Mouse (Mus musculus): ENCODE results near the gene Krt24. TPM values are rescaled to one million over a fixed set of nuclear protein-coding genes. Genes with fewer than 3 reads are reported as not detected.
"Not testable (repeated sequence)": the region's sequence is repeated elsewhere in the genome, so short reads cannot be mapped to it uniquely, and the experiment has no call there.

Gene Krt24
- total and polyA plus RNA-seq, 2 experiments from 2014 or later: 0.07 TPM; not detected in 1

GRCm38 (mm10) chr11:99244519-99244918 lies 40.5 kb downstream of the Krt24 start:
- not testable (repeated sequence) for H3K36me3 ChIP-seq (ENCODE audit: insufficient read depth, low read length); ATAC-seq (ENCODE audit: low FRiP score); H3K27me3 ChIP-seq (ENCODE audit: insufficient read depth, low read length); DNase-seq (ENCODE audit: low spot score); H3K9me3 ChIP-seq (ENCODE audit: low read length); H3K4me1 ChIP-seq (ENCODE audit: insufficient read depth, low read length); H3K9ac ChIP-seq (replicated peaks; ENCODE audit: low read length, poor library complexity, severe bottlenecking)
- WGBS: 44% methylated on average over 3 of the region's 3 CpGs
- peak overlapping the region; percentile 58; the same call in 1 of the 2 replicates for H3K4me2 ChIP-seq (ENCODE audit: low read depth, low read length, poor library complexity, severe bottlenecking)
- TF ChIP-seq CTCF (IDR thresholded peaks at IDR 0.05): peak; percentile 46
- peak overlapping the region; percentile 74; the same call in 1 of the 2 replicates for H3K27ac ChIP-seq (ENCODE audit: low read depth, low read length)
- H3K4me3 ChIP-seq (ENCODE audit: low read depth, low read length): peak overlapping the region; percentile 34; the same call in 1 of the 2 replicates

GRCm38 (mm10) chr11:99243820-99244374 lies 41.2 kb downstream of the Krt24 start, which contains the start of gene Krt222:
Gene Krt222, minus strand, starts transcription at chr11:99244085.
- Histone ChIP-seq H3K27me3 (ENCODE audit: insufficient read depth, low read length) (no peaks in the 10 kb centered on the region), H3K36me3 (ENCODE audit: insufficient read depth, low read length) (no peaks in the 10 kb centered on the region), H3K4me1 (ENCODE audit: insufficient read depth, low read length) (no peaks in the 10 kb centered on the region), H3K27ac (ENCODE audit: low read depth, low read length) (peak within 1 kb of the TSS; percentile 74), H3K4me3 (ENCODE audit: low read depth, low read length) (peak within 1 kb of the TSS; percentile 34), H3K4me2 (ENCODE audit: low read depth, low read length, poor library complexity, severe bottlenecking) (peak within 1 kb of the TSS; percentile 58), H3K9ac (replicated peaks; ENCODE audit: low read length, poor library complexity, severe bottlenecking) (peak within 1 kb of the TSS; percentile 61), H3K9me3 (ENCODE audit: low read length) (no peaks in the 10 kb centered on the region)
- no peak for TF ChIP-seq CTCF (IDR thresholded peaks at IDR 0.05)
- ATAC-seq (ENCODE audit: low FRiP score) (no peak), DNase-seq (ENCODE audit: low spot score) (peak; percentile 50)
- 8% methylated on average over 17 of the region's 17 CpGs for WGBS

- TF ChIP-seq CTCF (IDR thresholded peaks at IDR 0.05): no peak
- ATAC-seq (ENCODE audit: low FRiP score) (no peak), DNase-seq (ENCODE audit: low spot score) (no peak)
- H3K4me2 ChIP-seq (ENCODE audit: low read depth, low read length, poor library complexity, severe bottlenecking): peak overlapping the region; percentile 58
- no peaks in the 10 kb centered on the region for H3K9me3 ChIP-seq (ENCODE audit: low read length)
- H3K36me3 ChIP-seq (ENCODE audit: insufficient read depth, low read length): no peaks in the 10 kb centered on the region
- peak overlapping the region; percentile 61 for H3K9ac ChIP-seq (replicated peaks; ENCODE audit: low read length, poor library complexity, severe bottlenecking)
- WGBS: 55% methylated on average over 3 of the region's 3 CpGs
- H3K4me3 ChIP-seq (ENCODE audit: low read depth, low read length): peak overlapping the region; percentile 34
- H3K4me1 ChIP-seq (ENCODE audit: insufficient read depth, low read length): no peaks in the 10 kb centered on the region
- H3K27ac ChIP-seq (ENCODE audit: low read depth, low read length): peak overlapping the region; percentile 74
- no peaks in the 10 kb centered on the region for H3K27me3 ChIP-seq (ENCODE audit: insufficient read depth, low read length)
These were observed 41.8 kb downstream of the Krt24 start for GRCm38 (mm10) chr11:99243200-99243819.

- Histone ChIP-seq H3K9ac (replicated peaks; ENCODE audit: low read length, poor library complexity, severe bottlenecking) (no peak overlapping the region), H3K27ac (ENCODE audit: low read depth, low read length) (no peak overlapping the region), H3K4me2 (ENCODE audit: low read depth, low read length, poor library complexity, severe bottlenecking) (no peak overlapping the region), H3K9me3 (ENCODE audit: low read length) (no peaks in the 10 kb centered on the region), H3K4me3 (ENCODE audit: low read depth, low read length) (no peak overlapping the region), H3K36me3 (ENCODE audit: insufficient read depth, low read length) (no peaks in the 10 kb centered on the region), H3K27me3 (ENCODE audit: insufficient read depth, low read length) (no peaks in the 10 kb centered on the region), H3K4me1 (ENCODE audit: insufficient read depth, low read length) (no peaks in the 10 kb centered on the region)
- no peak for TF ChIP-seq CTCF (IDR thresholded peaks at IDR 0.05)
- ATAC-seq (ENCODE audit: low FRiP score) (no peak), DNase-seq (ENCODE audit: low spot score) (no peak)
- WGBS: 65% methylated on average over 5 of the region's 5 CpGs
These were observed 43.0 kb downstream of the Krt24 start for GRCm38 (mm10) chr11:99242056-99242455.

- H3K9ac ChIP-seq (replicated peaks; ENCODE audit: low read length, poor library complexity, severe bottlenecking): no peak overlapping the region
- H3K27ac ChIP-seq (ENCODE audit: low read depth, low read length): no peak overlapping the region
- DNase-seq (ENCODE audit: low spot score) (no peak), ATAC-seq (ENCODE audit: low FRiP score) (no peak)
- H3K36me3 ChIP-seq (ENCODE audit: insufficient read depth, low read length): peaks cover 3% of the 10 kb centered on the region; the same call in 1 of the 2 replicates
- H3K4me2 ChIP-seq (ENCODE audit: low read depth, low read length, poor library complexity, severe bottlenecking): no peak overlapping the region
- no peaks in the 10 kb centered on the region for H3K4me1 ChIP-seq (ENCODE audit: insufficient read depth, low read length)
- H3K9me3 ChIP-seq (ENCODE audit: low read length): no peaks in the 10 kb centered on the region
- 75% methylated on average over 14 of the region's 14 CpGs for WGBS
- no peak for TF ChIP-seq CTCF (IDR thresholded peaks at IDR 0.05)
- no peak overlapping the region for H3K4me3 ChIP-seq (ENCODE audit: low read depth, low read length)
- H3K27me3 ChIP-seq (ENCODE audit: insufficient read depth, low read length): no peaks in the 10 kb centered on the region
These were observed 46.6 kb downstream of the Krt24 start for GRCm38 (mm10) chr11:99238468-99238867.

Data from midbrain, postnatal 0 days (tissue).